Comparison of ENCODE assay signal across 8 mouse cellular contexts in the genomic region with DNA sequence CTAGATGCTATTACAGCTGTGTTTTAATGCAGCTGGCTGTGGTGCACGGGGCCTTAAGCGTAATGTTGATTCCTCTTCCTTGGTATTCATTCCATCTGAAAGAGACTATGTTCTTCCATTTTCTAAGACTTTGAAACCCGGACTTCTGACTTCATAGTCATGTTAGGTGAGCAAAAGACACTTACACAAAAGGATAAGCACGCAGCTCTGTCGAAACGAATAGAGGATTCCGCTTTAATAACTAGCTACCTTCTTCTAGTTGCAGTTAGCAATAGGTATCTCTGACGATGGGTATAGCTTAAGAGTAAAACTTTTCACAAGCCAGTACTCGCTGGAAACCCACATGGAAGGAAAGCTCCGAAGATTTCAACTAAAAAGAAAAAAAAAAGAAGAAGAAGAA. TPM values are rescaled to one million over a fixed set of nuclear protein-coding genes. Genes with fewer than 3 reads are reported as not detected.
DNase-seq lines count a peak whose midpoint lies in the region; ATAC-seq and TF ChIP-seq lines count a peak whose summit lies in the region.

No protein-coding gene starts in this region.

- ATAC-seq in embryonic facial prominence, embryonic 13.5 days (ENCODE audit: insufficient number of reproducible peaks, insufficient read depth, low FRiP score, low TSS enrichment, low read depth): no peak
- ATAC-seq in hindbrain, postnatal 0 days: no peak
- ATAC-seq in midbrain, postnatal 0 days (ENCODE audit: low FRiP score): no peak

- DNase-seq in layer of hippocampus, adult 2 months (ENCODE audit: low spot score in 2 of 2): no peak
- no peak for DNase-seq in layer of hippocampus, postnatal 36 days
- no peak for DNase-seq in hindbrain, postnatal 0 days (ENCODE audit: low spot score)
- DNase-seq in midbrain, postnatal 0 days (ENCODE audit: low spot score): no peak
- DNase-seq in layer of hippocampus, adult 9-10 months (ENCODE audit: low spot score): no peak
- DNase-seq in frontal cortex, postnatal 10 days (ENCODE audit: low spot score in 2 of 2): no peak
- no peak for DNase-seq in thymus, postnatal 4 days

- H3K36me3 ChIP-seq in embryonic facial prominence, embryonic 13.5 days: peaks cover 4% of the 10 kb centered on the region; the same call in 1 of the 2 replicates
- H3K36me3 ChIP-seq in hindbrain, postnatal 0 days (ENCODE audit: insufficient read depth, low read length): no peaks in the 10 kb centered on the region
- H3K36me3 ChIP-seq in midbrain, postnatal 0 days (ENCODE audit: insufficient read depth, low read length): no peaks in the 10 kb centered on the region

- peak overlapping the region; percentile 72 for H3K4me3 ChIP-seq in layer of hippocampus, adult 2 months
- H3K4me3 ChIP-seq in embryonic facial prominence, embryonic 13.5 days: peak overlapping the region; percentile 80
- H3K4me3 ChIP-seq in hindbrain, postnatal 0 days (ENCODE audit: low read length): peak overlapping the region; percentile 72
- peak overlapping the region; percentile 80 for H3K4me3 ChIP-seq in midbrain, postnatal 0 days (ENCODE audit: low read depth, low read length)

- TF ChIP-seq CTCF in layer of hippocampus, adult 2 months (conservative IDR thresholded peaks at IDR 0.05): no peak
- no peak for TF ChIP-seq CTCF in hindbrain, postnatal 0 days (IDR thresholded peaks at IDR 0.05; ENCODE audit: low read depth)
- no peak for TF ChIP-seq CTCF in midbrain, postnatal 0 days (IDR thresholded peaks at IDR 0.05)

- no peaks in the 10 kb centered on the region for H3K9me3 ChIP-seq in embryonic facial prominence, embryonic 13.5 days
- H3K9me3 ChIP-seq in hindbrain, postnatal 0 days (ENCODE audit: low read length): no peaks in the 10 kb centered on the region
- H3K9me3 ChIP-seq in midbrain, postnatal 0 days (ENCODE audit: low read length): no peaks in the 10 kb centered on the region

- 1% methylated on average over 10 of the region's 10 CpGs for WGBS in embryonic facial prominence, embryonic 13.5 days
- WGBS in hindbrain, postnatal 0 days: 10% methylated on average over 10 of the region's 10 CpGs
- WGBS in midbrain, postnatal 0 days: 7% methylated on average over 10 of the region's 10 CpGs

- peak overlapping the region; percentile 91 for H3K9ac ChIP-seq in embryonic facial prominence, embryonic 13.5 days
- no peak overlapping the region; the same call in 1 of the 2 replicates for H3K9ac ChIP-seq in hindbrain, postnatal 0 days (replicated peaks; ENCODE audit: low read length)
- no peak overlapping the region for H3K9ac ChIP-seq in midbrain, postnatal 0 days (replicated peaks; ENCODE audit: low read length, poor library complexity, severe bottlenecking)

- peaks cover 46% of the 10 kb centered on the region for H3K4me1 ChIP-seq in embryonic facial prominence, embryonic 13.5 days
- no peaks in the 10 kb centered on the region for H3K4me1 ChIP-seq in hindbrain, postnatal 0 days (ENCODE audit: insufficient read depth, low read length)
- H3K4me1 ChIP-seq in midbrain, postnatal 0 days (ENCODE audit: insufficient read depth, low read length): peaks cover 4% of the 10 kb centered on the region; the same call in 1 of the 2 replicates

- peak overlapping the region; percentile 79 for H3K4me2 ChIP-seq in embryonic facial prominence, embryonic 13.5 days
- peak overlapping the region; percentile 99 for H3K4me2 ChIP-seq in hindbrain, postnatal 0 days (ENCODE audit: low read depth, low read length)
- H3K4me2 ChIP-seq in midbrain, postnatal 0 days (ENCODE audit: low read depth, low read length, poor library complexity, severe bottlenecking): peak overlapping the region; percentile 99

- H3K27ac ChIP-seq in layer of hippocampus, adult 2 months: peak overlapping the region; percentile 36; the same call in 1 of the 2 replicates
- peak overlapping the region; percentile 97 for H3K27ac ChIP-seq in embryonic facial prominence, embryonic 13.5 days
- no peak overlapping the region for H3K27ac ChIP-seq in hindbrain, postnatal 0 days
- H3K27ac ChIP-seq in midbrain, postnatal 0 days (ENCODE audit: low read depth, low read length): no peak overlapping the region

- no peaks in the 10 kb centered on the region for H3K27me3 ChIP-seq in embryonic facial prominence, embryonic 13.5 days
- H3K27me3 ChIP-seq in hindbrain, postnatal 0 days (ENCODE audit: insufficient read depth, low read length): no peaks in the 10 kb centered on the region
- H3K27me3 ChIP-seq in midbrain, postnatal 0 days (ENCODE audit: insufficient read depth, low read length): no peaks in the 10 kb centered on the region; the same call in 1 of the 2 replicates

RNA-seq across cellular contexts. Expression of a gene that starts 1.5 kb away (rescaled TPM):
- total RNA-seq in layer of hippocampus, adult 2 months (2021): 10 to 100 TPM; 15.2 to 17.3 TPM
- 10 to 100 TPM; 21.8 to 27.2 TPM for total RNA-seq in layer of hippocampus, postnatal 36 days (2021)
- polyA plus RNA-seq in embryonic facial prominence, embryonic 13.5 days (2015; fragmentation: Nextera tagmentation; extraction: Ambion mirVana): 138 and 142 TPM in 2 replicates
- 14.3 and 20.6 TPM in 2 replicates for total RNA-seq in hindbrain, postnatal 0 days (2014; rRNA removed)
- 24.3 and 28.1 TPM in 2 replicates for polyA plus RNA-seq in hindbrain, postnatal 0 days (2015; fragmentation: Nextera tagmentation; extraction: Ambion mirVana)
- total RNA-seq in midbrain, postnatal 0 days (2014; rRNA removed): 17.9 and 19.1 TPM in 2 replicates
- polyA plus RNA-seq in midbrain, postnatal 0 days (2015; fragmentation: Nextera tagmentation; extraction: Ambion mirVana): 28.7 and 28.8 TPM in 2 replicates

Comparison
In these comparisons a context has a peak if more than half of its experiments do, and no peak if none do; other contexts are left out.
1. H3K27ac ChIP-seq: peak in layer of hippocampus, adult 2 months (single experiment) and embryonic facial prominence, embryonic 13.5 days (single experiment); none in hindbrain, postnatal 0 days (single experiment) and midbrain, postnatal 0 days (single experiment).
2. Peak in every context shown above with its lines, with median percentiles within 50 percentile points of each other: H3K4me3 ChIP-seq and H3K4me2 ChIP-seq.